Mouse (Mus musculus) forebrain, embryonic 14.5 days (tissue): ENCODE data around the gene Fam168a. TPM values are rescaled to one million over a fixed set of nuclear protein-coding genes. Genes with fewer than 3 reads are reported as not detected.
A peak's percentile ranks its signal among the peaks of the same experiment; 100 is the strongest.

Experiments used
- ATAC-seq: fragments of 200-750 bp; cut with Nextera tagmentation; 2 replicates; pipeline ENCODE4 v1.8.0; 2017; ENCODE audit warnings: mild to moderate bottlenecking, moderate library complexity
- DNase-seq: peaks from one replicate; pipeline ENCODE4 v3.0.0-alpha.2; 2015; ENCODE audit warnings: low spot score
- H3K27ac ChIP-seq: fragments of 300-500 bp; sonication (generic); 2 replicates; pipeline ENCODE4 v1.5.1; 2014; ENCODE audit warnings: low read depth, mild to moderate bottlenecking, control low read depth, low read length, moderate library complexity
- H3K27me3 ChIP-seq: fragments of 300-500 bp; sonication (generic); replicated peaks from 2 replicates; pipeline ENCODE4 v1.6.1; 2014; ENCODE audit warnings: low read length, control low read depth, mixed read lengths; ENCODE audit not compliant: control insufficient read depth, insufficient read depth
- H3K36me3 ChIP-seq: fragments of 300-500 bp; sonication (generic); 2 replicates; pipeline ENCODE4 v1.6.1; 2014; ENCODE audit warnings: low read length, control low read depth; ENCODE audit not compliant: control insufficient read depth, insufficient read depth
- H3K4me1 ChIP-seq: fragments of 300-500 bp; sonication (generic); 2 replicates; pipeline ENCODE4 v1.6.1; 2014; ENCODE audit warnings: antibody characterized with exemption, low read length, control low read depth; ENCODE audit not compliant: control insufficient read depth, insufficient read depth
- H3K4me2 ChIP-seq: fragments of 300-500 bp; sonication (generic); 2 replicates; pipeline ENCODE4 v1.6.1; 2014; ENCODE audit warnings: mild to moderate bottlenecking, control low read depth, low read length
- H3K4me3 ChIP-seq: fragments of 300-500 bp; sonication (generic); 2 replicates; pipeline ENCODE4 v1.5.1; 2014; ENCODE audit warnings: low read depth, low read length, control low read depth
- H3K9ac ChIP-seq: fragments of 300-500 bp; sonication (generic); 2 replicates; pipeline ENCODE4 v1.6.1; 2014; ENCODE audit warnings: mild to moderate bottlenecking, low read length, control low read depth, moderate library complexity
- H3K9me3 ChIP-seq: fragments of 300-500 bp; sonication (generic); replicated peaks from 2 replicates; pipeline ENCODE4 v1.6.1; 2016; ENCODE audit warnings: low read length, control low read depth, mixed read lengths; ENCODE audit not compliant: control insufficient read depth
- WGBS: fragments of 180-500 bp; shearing (Covaris S2); extraction: QIAGEN DNeasy Blood & Tissue Kit; methylation state at CpG from one replicate; pipeline ENCODE4 v1.1.7; 2014; 5-methylcytosine and 5-hydroxymethylcytosine counted together
- polyA plus RNA-seq: library from polyadenylated mRNA; unstranded; fragments of >200 nt; fragmentation: Nextera tagmentation; extraction: Ambion mirVana; gene quantifications from 2 replicates; pipeline ENCODE4 v1.2.1, GENCODE M21; 2014

Gene Fam168a
- polyA plus RNA-seq, 1 experiment from 2014 or later: 86.6 TPM

- H3K27me3 ChIP-seq: no peaks in the 10 kb centered on the region
- H3K36me3 ChIP-seq: 0 out of 2 replicates have a peak, but pooled peaks cover 4% of the 10 kb centered on the region
- DNase-seq (no peak), ATAC-seq (no peak)
- H3K9ac ChIP-seq: no peak overlapping the region
- no peaks in the 10 kb centered on the region for H3K4me1 ChIP-seq
- H3K9me3 ChIP-seq: no peaks in the 10 kb centered on the region
- H3K4me2 ChIP-seq: no peak overlapping the region
- no peak overlapping the region for H3K4me3 ChIP-seq
- H3K27ac ChIP-seq: no peak overlapping the region
- 91% methylated on average over 7 of the region's 7 CpGs for WGBS
Measured at GRCm38 (mm10) chr7:100780192-100780591, 73.8 kb downstream of the Fam168a start.

GRCm38 (mm10) chr7:100784650-100785049, 78.2 kb downstream of the Fam168a start:
- H3K4me3 ChIP-seq: no peak overlapping the region
- no peak overlapping the region for H3K27ac ChIP-seq
- ATAC-seq: no peak
- no peaks in the 10 kb centered on the region for H3K4me1 ChIP-seq
- no peaks in the 10 kb centered on the region for H3K27me3 ChIP-seq
- 61% methylated on average over 2 of the region's 2 CpGs for WGBS
- no peak for DNase-seq
- H3K4me2 ChIP-seq: no peak overlapping the region
- no peak overlapping the region for H3K9ac ChIP-seq
- 0 out of 2 replicates have a peak, but pooled peaks cover 4% of the 10 kb centered on the region for H3K36me3 ChIP-seq
- H3K9me3 ChIP-seq: no peaks in the 10 kb centered on the region

DNA sequence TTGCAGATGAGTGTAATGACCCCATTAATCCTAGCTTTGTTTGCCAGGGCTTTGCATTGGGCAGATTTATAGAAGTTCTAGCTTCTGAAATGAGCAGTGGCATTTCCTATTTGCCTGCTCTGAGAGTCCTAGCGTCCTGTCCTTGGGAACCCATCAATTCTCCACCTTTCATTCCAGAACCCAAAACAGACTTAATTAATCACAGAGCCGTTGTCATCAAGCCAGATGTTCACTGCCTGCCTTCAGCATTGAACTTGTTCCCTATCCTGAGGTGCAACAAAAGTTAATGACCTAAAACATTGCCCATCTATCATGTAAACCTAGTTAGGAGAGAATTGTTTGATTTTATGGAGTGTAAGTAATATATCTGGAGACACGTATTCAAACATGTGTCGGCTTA, 79.0 kb downstream of the Fam168a start:
- Histone ChIP-seq H3K4me3 (no peak overlapping the region), H3K4me2 (no peak overlapping the region), H3K4me1 (no peaks in the 10 kb centered on the region), H3K9me3 (no peaks in the 10 kb centered on the region), H3K36me3 (no peaks in the 10 kb centered on the region), H3K27me3 (no peaks in the 10 kb centered on the region), H3K9ac (no peak overlapping the region), H3K27ac (no peak overlapping the region)
- DNase-seq: no peak
- WGBS: 79% methylated on average over 4 of the region's 4 CpGs
- no peak for ATAC-seq

DNA sequence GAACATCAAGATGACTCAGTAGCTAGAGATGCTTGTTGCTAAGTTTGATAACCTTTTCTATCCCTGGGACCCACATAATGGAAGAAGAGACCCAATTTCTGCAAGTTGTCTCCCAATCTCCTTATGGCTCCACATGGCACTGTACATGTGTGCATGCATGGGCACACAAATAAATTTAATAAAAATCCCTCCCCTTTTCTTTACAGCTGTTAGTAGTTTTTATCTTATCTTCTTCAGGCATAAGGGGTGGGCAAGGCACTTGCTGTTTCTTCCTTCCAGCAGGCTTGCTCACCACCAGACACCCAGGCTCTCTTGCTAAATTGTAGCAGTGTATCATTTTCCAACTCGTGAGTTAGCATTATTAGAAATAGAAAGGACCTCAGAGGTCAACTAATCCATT, 79.6 kb downstream of the Fam168a start:
- Histone ChIP-seq H3K9ac (no peak overlapping the region), H3K27ac (no peak overlapping the region)
- no peak for ATAC-seq

GRCm38 (mm10) chr7:100788291-100788690, 81.9 kb downstream of the Fam168a start:
- no peaks in the 10 kb centered on the region for H3K9me3 ChIP-seq
- no peaks in the 10 kb centered on the region for H3K36me3 ChIP-seq
- ATAC-seq (no peak), DNase-seq (no peak)
- no peaks in the 10 kb centered on the region for H3K27me3 ChIP-seq
- no peak overlapping the region for H3K4me2 ChIP-seq
- H3K9ac ChIP-seq: no peak overlapping the region
- 95% methylated on average over 1 of the region's 1 CpGs for WGBS
- H3K4me1 ChIP-seq: no peaks in the 10 kb centered on the region
- no peak overlapping the region for H3K27ac ChIP-seq
- no peak overlapping the region for H3K4me3 ChIP-seq

More for the DNA sequence above, 79.6 kb downstream of the Fam168a start:
- 60% methylated on average over 1 of the region's 1 CpGs for WGBS
- H3K4me1 ChIP-seq: no peaks in the 10 kb centered on the region
- H3K4me2 ChIP-seq: no peak overlapping the region
- no peaks in the 10 kb centered on the region for H3K9me3 ChIP-seq
- no peaks in the 10 kb centered on the region for H3K36me3 ChIP-seq
- no peak for DNase-seq
- no peaks in the 10 kb centered on the region for H3K27me3 ChIP-seq
- no peak overlapping the region for H3K4me3 ChIP-seq

GRCm38 (mm10) chr7:100798810-100799209, 92.4 kb downstream of the Fam168a start:
- 66% methylated on average over 3 of the region's 3 CpGs for WGBS
- H3K4me1 ChIP-seq: no peaks in the 10 kb centered on the region
- DNase-seq: peak; percentile 37
- H3K9ac ChIP-seq: no peak overlapping the region
- ATAC-seq: no peak
- no peaks in the 10 kb centered on the region for H3K9me3 ChIP-seq
- H3K4me2 ChIP-seq: no peak overlapping the region
- H3K27ac ChIP-seq: no peak overlapping the region
- no peak overlapping the region for H3K4me3 ChIP-seq
- no peaks in the 10 kb centered on the region for H3K36me3 ChIP-seq
- H3K27me3 ChIP-seq: no peaks in the 10 kb centered on the region

DNA sequence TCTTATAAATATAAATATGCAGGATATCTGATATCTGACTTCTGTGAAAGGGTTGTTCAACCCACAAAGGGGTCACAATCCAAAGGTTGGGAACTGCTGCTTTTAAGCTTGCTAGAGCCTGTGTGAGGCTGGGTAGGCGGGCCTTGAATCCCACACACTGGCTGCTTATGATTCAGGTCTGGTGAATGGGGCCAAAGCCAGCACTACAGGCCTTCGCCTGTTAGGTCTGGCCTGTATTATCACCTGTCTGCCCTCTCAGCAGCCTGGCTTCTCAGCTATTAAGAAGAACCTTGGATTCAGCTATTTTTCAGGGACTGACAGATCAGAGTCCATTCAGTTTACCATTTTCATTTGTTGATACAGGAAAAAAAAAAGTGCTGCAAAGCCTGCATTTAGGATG, 99.0 kb downstream of the Fam168a start:
- no peak overlapping the region for H3K27ac ChIP-seq
- no peak overlapping the region for H3K4me3 ChIP-seq
- no peak overlapping the region for H3K4me2 ChIP-seq
- 70% methylated on average over 2 of the region's 2 CpGs for WGBS
- H3K27me3 ChIP-seq: no peaks in the 10 kb centered on the region
- no peaks in the 10 kb centered on the region for H3K9me3 ChIP-seq
- H3K36me3 ChIP-seq: no peaks in the 10 kb centered on the region
- H3K4me1 ChIP-seq: no peaks in the 10 kb centered on the region
- ATAC-seq (no peak), DNase-seq (no peak)
- H3K9ac ChIP-seq: no peak overlapping the region

GRCm38 (mm10) chr7:100811912-100812311, 105.5 kb downstream of the Fam168a start:
- H3K9me3 ChIP-seq: no peaks in the 10 kb centered on the region
- ATAC-seq (no peak), DNase-seq (no peak)
- H3K4me1 ChIP-seq: peaks cover 5% of the 10 kb centered on the region
- no peak overlapping the region for H3K9ac ChIP-seq
- no peaks in the 10 kb centered on the region for H3K36me3 ChIP-seq
- no peaks in the 10 kb centered on the region for H3K27me3 ChIP-seq
- no peak overlapping the region for H3K4me2 ChIP-seq
- 65% methylated on average over 5 of the region's 5 CpGs for WGBS
- H3K4me3 ChIP-seq: no peak overlapping the region
- H3K27ac ChIP-seq: no peak overlapping the region

GRCm38 (mm10) chr7:100812641-100813040, 106.2 kb downstream of the Fam168a start:
- DNase-seq (no peak), ATAC-seq (no peak)
- H3K4me3 ChIP-seq: no peak overlapping the region
- peaks cover 5% of the 10 kb centered on the region for H3K4me1 ChIP-seq
- no peak overlapping the region for H3K27ac ChIP-seq
- H3K9ac ChIP-seq: no peak overlapping the region
- no peaks in the 10 kb centered on the region for H3K36me3 ChIP-seq
- H3K27me3 ChIP-seq: no peaks in the 10 kb centered on the region
- 85% methylated on average over 5 of the region's 5 CpGs for WGBS
- H3K4me2 ChIP-seq: no peak overlapping the region
- no peaks in the 10 kb centered on the region for H3K9me3 ChIP-seq
